Mouse (Mus musculus) stomach, embryonic 14.5 days (tissue): ENCODE measurements around the gene Foxf1. TPM values are rescaled to one million over a fixed set of nuclear protein-coding genes. Genes with fewer than 3 reads are reported as not detected.

Experiments
- ATAC-seq: fragments of 200-750 bp; cut with Nextera tagmentation; 2 replicates; pipeline ENCODE4 v1.8.0; 2017; ENCODE audit warnings: low read depth, moderate TSS enrichment; ENCODE audit not compliant: insufficient number of reproducible peaks, insufficient read depth, low FRiP score
- H3K27ac ChIP-seq: fragments of 300-500 bp; sonication (generic); 2 replicates; pipeline ENCODE4 v1.5.1; 2014; ENCODE audit warnings: mild to moderate bottlenecking, low read length, moderate library complexity, mixed read lengths
- H3K27me3 ChIP-seq: fragments of 300-500 bp; sonication (generic); 2 replicates; pipeline ENCODE4 v1.6.1; 2014; ENCODE audit warnings: low read length, control low read depth, mixed read lengths; ENCODE audit not compliant: control insufficient read depth, insufficient read depth
- H3K36me3 ChIP-seq: fragments of 300-500 bp; sonication (generic); 2 replicates; pipeline ENCODE4 v1.6.1; 2014; ENCODE audit warnings: mild to moderate bottlenecking, control low read depth, low read length, moderate library complexity, mixed read lengths; ENCODE audit not compliant: control insufficient read depth, insufficient read depth
- H3K4me1 ChIP-seq: fragments of 300-500 bp; sonication (generic); 2 replicates; pipeline ENCODE4 v1.6.1; 2014; ENCODE audit warnings: low read length, control low read depth, mixed read lengths; ENCODE audit not compliant: control insufficient read depth, insufficient read depth
- H3K4me2 ChIP-seq: fragments of 300-500 bp; sonication (generic); replicated peaks from 2 replicates; pipeline ENCODE4 v1.6.1; 2014; ENCODE audit warnings: low read depth, low read length, control low read depth
- H3K4me3 ChIP-seq: fragments of 300-500 bp; sonication (generic); 2 replicates; pipeline ENCODE4 v1.5.1; 2014; ENCODE audit warnings: low read depth, low read length, control low read depth
- H3K9ac ChIP-seq: fragments of 300-500 bp; sonication (generic); replicated peaks from 2 replicates; pipeline ENCODE4 v1.6.1; 2014; ENCODE audit warnings: low read depth, mild to moderate bottlenecking, control low read depth, low read length, moderate library complexity, mixed read lengths
- H3K9me3 ChIP-seq: fragments of 300-500 bp; sonication (generic); 2 replicates; pipeline ENCODE4 v1.6.1; 2016; ENCODE audit warnings: low read depth, low read length, control low read depth; ENCODE audit not compliant: control insufficient read depth
- WGBS: fragments of 180-500 bp; shearing (Covaris S2); extraction: QIAGEN DNeasy Blood & Tissue Kit; methylation state at CpG from one replicate; pipeline ENCODE4 v1.1.7; 2014; 5-methylcytosine and 5-hydroxymethylcytosine counted together
- polyA plus RNA-seq: library from polyadenylated mRNA; unstranded; fragments of >200 nt; fragmentation: Nextera tagmentation; extraction: Ambion mirVana; gene quantifications from 2 replicates; pipeline ENCODE4 v1.2.1, GENCODE M21; 2014

Foxf1 gene
- polyA plus RNA-seq, 1 experiment from 2014 or later, result 163 TPM

DNA sequence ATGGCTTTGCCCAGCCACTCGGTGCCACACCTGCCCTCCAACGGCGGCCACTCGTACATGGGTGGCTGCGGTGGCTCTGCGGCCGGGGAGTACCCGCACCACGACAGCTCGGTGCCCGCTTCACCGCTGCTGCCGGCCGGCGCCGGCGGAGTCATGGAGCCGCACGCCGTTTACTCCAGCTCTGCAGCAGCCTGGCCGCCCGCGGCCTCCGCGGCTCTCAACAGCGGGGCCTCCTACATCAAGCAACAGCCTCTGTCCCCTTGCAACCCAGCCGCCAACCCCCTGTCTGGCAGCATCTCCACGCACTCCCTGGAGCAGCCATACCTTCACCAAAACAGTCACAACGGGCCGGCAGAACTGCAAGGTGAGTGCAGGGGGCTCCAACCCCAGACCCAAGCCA is 825 bp downstream of the Foxf1 start:
- Histone ChIP-seq H3K27me3 (peaks cover 16% of the 10 kb centered on the region), H3K9me3 (no peaks in the 10 kb centered on the region), H3K36me3 (peaks cover 8% of the 10 kb centered on the region; the same call in 1 of the 2 replicates), H3K4me1 (peaks cover 3% of the 10 kb centered on the region; the same call in 1 of the 2 replicates), H3K9ac (peak overlapping the region; percentile 92), H3K4me3 (peak overlapping the region; percentile 69), H3K27ac (peak overlapping the region; percentile 99), H3K4me2 (peak overlapping the region; percentile 78)
- 3% methylated on average over 30 of the region's 30 CpGs for WGBS
- ATAC-seq, result no peak

DNA sequence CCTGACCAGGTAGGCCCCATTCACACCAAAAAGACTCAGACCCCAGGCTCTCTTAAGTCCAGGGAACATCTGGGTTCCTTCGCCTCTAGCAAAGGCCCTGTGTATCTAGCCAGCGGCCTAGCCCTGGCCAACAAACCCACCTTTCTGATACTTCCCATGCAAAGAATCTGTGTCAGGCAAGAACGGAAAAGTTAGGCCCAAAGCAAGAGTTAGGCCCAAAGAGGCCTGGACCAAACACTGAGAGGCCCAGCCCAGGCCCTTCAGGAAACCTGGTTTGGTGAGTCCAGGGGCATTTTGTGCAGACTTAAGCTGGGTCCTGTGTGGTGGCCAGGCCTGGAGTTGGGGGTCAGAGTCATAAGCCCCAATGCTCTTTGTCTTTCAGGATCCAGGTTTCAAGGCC is 1.4 kb downstream of the Foxf1 start:
- Histone ChIP-seq H3K9ac (peak overlapping the region; percentile 92), H3K4me1 (peaks cover 4% of the 10 kb centered on the region; the same call in 1 of the 2 replicates), H3K36me3 (peaks cover 8% of the 10 kb centered on the region; the same call in 1 of the 2 replicates), H3K9me3 (no peaks in the 10 kb centered on the region), H3K27me3 (peaks cover 16% of the 10 kb centered on the region), H3K4me3 (peak overlapping the region; percentile 69), H3K27ac (peak overlapping the region; percentile 99), H3K4me2 (peak overlapping the region; percentile 78)
- ATAC-seq, result no peak
- WGBS, result 32% methylated on average over 3 of the region's 3 CpGs

DNA sequence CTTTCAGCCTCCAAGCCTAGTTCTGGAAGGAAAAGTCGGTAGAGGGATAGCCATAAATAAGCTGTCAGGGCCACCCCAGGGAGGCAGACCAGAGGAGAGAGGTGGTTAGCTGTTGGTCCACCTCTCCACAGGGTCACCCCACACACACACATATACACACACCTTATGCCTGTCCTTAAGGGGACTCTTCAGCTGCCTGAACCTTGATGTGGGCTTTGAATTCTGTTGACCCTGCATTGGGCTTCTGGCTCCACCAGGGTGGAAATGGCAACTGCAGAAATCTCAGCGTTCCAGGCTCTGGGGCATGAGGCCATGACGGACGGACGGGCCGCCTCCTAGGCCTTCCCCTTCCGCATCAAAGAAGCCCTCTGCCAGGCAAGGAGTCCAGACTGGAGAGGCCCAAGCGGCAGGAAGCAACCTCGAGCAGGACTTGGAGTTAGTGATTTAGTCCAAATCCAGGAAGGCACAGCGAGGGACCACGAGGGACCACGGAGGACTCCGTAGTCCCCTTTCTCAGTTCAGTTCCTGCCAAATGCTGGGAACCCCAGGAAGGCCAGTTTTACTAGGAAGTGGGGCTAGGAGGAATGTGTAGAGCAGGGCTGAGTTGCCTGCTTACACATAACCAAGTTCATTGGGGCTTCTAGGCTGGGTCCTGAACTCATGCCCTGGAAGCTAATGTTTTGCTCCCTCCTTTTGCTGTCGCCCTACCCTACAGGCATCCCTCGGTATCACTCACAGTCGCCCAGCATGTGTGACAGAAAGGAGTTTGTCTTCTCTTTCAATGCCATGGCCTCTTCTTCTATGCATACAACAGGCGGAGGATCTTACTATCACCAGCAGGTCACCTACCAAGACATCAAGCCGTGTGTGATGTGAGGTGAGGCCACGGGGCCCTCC is 2.1 kb downstream of the Foxf1 start:
- Histone ChIP-seq H3K9me3 (no peaks in the 10 kb centered on the region), H3K9ac (peak overlapping the region; percentile 92), H3K36me3 (peaks cover 8% of the 10 kb centered on the region; the same call in 1 of the 2 replicates), H3K27ac (peak overlapping the region; percentile 99), H3K4me2 (peak overlapping the region; percentile 78), H3K4me3 (peak overlapping the region; percentile 69), H3K4me1 (peaks cover 5% of the 10 kb centered on the region), H3K27me3 (peaks cover 19% of the 10 kb centered on the region)
- ATAC-seq, result no peak
- WGBS, result 19% methylated on average over 19 of the region's 19 CpGs

DNA sequence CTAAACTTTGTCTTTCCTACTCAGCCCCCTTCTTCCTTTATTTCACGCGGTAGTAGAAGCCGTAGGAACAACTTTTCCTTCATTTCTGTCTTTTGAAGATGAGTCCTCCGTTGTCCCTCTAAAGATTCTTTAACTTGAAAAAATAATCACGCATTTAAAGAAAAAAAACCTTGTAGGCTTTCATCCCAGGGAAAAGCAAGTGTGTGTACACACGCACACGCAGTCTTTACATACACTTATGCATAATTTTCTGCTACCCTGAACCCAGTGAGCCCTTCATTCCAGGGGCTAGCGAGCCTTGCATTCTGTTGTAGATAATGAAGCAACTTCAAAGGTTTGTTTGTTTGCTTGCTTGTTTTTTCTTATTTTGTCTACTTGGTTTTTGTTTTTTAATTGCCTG is 4.1 kb downstream of the Foxf1 start:
- Histone ChIP-seq H3K9me3 (no peaks in the 10 kb centered on the region), H3K4me3 (peak overlapping the region; percentile 69), H3K27ac (peak overlapping the region; percentile 75; the same call in 1 of the 2 replicates), H3K4me1 (peaks cover 13% of the 10 kb centered on the region), H3K27me3 (peaks cover 17% of the 10 kb centered on the region), H3K36me3 (peaks cover 8% of the 10 kb centered on the region; the same call in 1 of the 2 replicates), H3K4me2 (peak overlapping the region; percentile 78), H3K9ac (peak overlapping the region; percentile 92)
- WGBS, result 15% methylated on average over 8 of the region's 8 CpGs
- no peak for ATAC-seq

DNA sequence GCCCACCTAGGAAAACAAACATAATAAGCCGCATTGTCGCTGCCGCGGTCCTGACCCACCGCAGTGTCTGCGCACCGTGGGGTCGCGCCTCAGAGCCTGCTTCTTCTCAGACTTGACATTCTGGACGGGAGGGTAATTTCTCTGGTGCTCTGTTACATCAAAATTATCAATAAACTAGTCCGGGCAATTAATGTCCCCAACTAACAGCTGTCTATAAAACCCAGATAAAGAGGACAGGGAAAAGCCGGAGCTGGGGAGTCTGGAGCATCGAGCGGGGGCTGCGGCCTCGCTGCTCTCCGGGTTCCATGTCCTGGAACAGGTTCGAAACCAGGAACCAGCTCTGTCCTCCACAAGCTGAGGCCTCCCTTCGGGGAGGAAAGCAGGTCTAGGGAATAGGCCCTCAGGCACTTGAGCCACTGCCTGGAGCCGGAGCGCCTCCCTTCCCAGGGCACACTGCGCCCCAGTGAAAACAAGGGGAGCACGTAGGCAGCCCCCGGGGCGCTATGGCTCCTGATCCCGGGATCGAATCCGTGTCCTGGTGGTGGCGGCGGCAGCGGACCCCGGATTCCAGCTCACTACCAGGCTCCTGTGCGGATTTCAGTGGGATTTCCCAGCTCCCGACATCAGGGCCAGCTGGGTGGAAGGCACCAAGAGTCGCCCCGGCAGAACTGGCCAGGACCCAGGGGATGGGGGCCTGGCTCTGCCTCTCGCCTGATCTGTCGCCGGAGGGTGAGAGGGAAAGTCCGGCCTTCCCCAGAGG is 4.9 kb downstream of the Foxf1 start:
- peaks cover 8% of the 10 kb centered on the region; the same call in 1 of the 2 replicates for H3K36me3 ChIP-seq
- H3K4me1 ChIP-seq, result peaks cover 13% of the 10 kb centered on the region
- 7% methylated on average over 40 of the region's 40 CpGs for WGBS
- H3K4me2 ChIP-seq, result peak overlapping the region; percentile 78
- H3K4me3 ChIP-seq, result peak overlapping the region; percentile 69
- peak overlapping the region; percentile 92 for H3K9ac ChIP-seq
- peaks cover 17% of the 10 kb centered on the region for H3K27me3 ChIP-seq
- no peak for ATAC-seq
- H3K27ac ChIP-seq, result peak overlapping the region; percentile 75
- no peaks in the 10 kb centered on the region for H3K9me3 ChIP-seq

DNA sequence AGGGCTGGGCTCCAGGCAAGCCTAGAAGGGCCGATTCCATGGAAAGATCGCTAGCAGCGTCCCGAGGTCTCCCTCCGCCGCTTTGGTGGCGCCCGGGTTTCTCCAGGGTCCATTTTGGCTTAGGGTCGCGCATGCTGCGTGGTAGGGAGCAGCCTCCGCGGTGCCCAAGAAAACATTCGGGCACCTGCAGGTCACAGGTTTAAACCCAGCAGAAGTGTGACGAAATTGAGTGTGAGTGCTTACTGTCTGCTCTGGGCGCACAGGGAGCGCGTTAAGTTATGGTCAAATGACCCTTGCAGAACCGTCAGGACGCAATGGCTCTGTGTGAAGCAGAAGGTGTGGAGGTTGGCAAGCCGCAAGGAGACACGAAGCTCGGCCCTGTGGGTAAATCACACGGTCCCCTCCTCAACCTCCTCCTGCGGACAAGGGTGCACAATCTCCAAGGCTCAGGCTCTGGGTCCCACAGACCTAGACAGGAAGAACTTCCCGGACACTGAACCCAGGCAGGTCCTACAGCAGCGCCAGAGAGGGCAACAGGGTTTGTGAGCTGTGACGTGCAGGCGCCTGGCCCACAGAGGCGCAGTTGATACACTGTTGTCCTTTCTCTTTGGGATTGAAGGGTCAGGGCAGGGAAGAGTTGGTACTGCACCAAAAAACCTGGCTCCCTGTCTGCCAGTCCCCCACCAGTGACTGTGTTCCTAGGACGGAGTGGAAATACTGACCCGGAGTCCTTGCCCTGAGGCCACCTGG is 5.6 kb downstream of the Foxf1 start:
- Histone ChIP-seq H3K36me3 (peaks cover 8% of the 10 kb centered on the region; the same call in 1 of the 2 replicates), H3K9me3 (no peaks in the 10 kb centered on the region), H3K27me3 (peaks cover 17% of the 10 kb centered on the region), H3K4me1 (peaks cover 13% of the 10 kb centered on the region), H3K27ac (peak overlapping the region; percentile 75), H3K4me3 (peak overlapping the region; percentile 69), H3K9ac (peak overlapping the region; percentile 92), H3K4me2 (peak overlapping the region; percentile 78)
- 9% methylated on average over 32 of the region's 32 CpGs for WGBS
- no peak for ATAC-seq

DNA sequence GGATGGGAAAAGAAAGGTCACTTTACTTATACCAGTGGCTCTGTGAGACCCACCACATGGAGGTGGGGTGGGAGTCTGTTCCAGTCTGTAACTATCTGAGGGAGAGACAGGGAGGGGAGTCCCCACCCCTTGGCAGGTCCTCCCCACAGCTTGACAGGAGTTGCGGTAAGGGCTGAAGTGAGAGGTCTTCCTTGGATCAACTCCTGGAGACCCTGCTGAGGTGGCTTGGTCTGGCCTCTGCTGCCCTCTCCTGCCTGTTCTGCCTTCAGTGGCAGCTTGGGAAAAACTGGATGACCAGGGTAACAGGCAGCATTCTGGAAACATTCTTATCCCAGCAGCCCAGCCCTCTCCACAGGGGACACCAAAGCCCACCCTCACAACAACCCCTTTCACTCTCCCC is 6.5 kb downstream of the Foxf1 start:
- peaks cover 13% of the 10 kb centered on the region for H3K4me1 ChIP-seq
- H3K4me2 ChIP-seq, result peak overlapping the region; percentile 78
- WGBS, result 0% methylated on average over 1 of the region's 1 CpGs
- H3K9me3 ChIP-seq, result no peaks in the 10 kb centered on the region
- peak overlapping the region; percentile 69; the same call in 1 of the 2 replicates for H3K27ac ChIP-seq
- no peak overlapping the region for H3K4me3 ChIP-seq
- no peak for ATAC-seq
- H3K27me3 ChIP-seq, result peaks cover 17% of the 10 kb centered on the region
- H3K36me3 ChIP-seq, result peaks cover 8% of the 10 kb centered on the region; the same call in 1 of the 2 replicates
- H3K9ac ChIP-seq, result peak overlapping the region; percentile 92
